Mouse (Mus musculus): ENCODE data around the gene Pax7. TPM values are rescaled to one million over a fixed set of nuclear protein-coding genes. Genes with fewer than 3 reads are reported as not detected.

Gene Pax7
- polyA plus RNA-seq, 1 experiment from 2014 or later: 0.27 TPM

DNA sequence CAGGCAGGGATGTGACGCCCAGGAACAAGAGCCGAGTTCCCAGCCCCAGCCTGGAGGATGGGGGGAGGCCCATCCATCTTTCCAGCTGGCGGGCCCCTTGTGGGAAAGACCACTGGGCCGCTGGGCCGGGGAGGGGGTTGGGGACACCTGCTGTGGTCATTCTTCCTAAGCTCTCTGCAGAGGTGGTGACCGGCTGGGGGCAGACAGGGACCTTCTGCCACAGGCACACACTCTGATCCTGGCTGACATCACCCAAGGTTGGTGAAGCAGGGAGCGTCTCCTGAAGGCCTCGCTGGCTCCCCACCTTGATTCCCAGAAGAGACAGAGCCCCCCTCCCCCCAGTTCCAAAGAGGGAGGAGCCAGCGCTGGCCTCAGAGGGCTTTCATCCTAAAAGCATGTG lies 135.6 kb downstream of the Pax7 start:
- 5% methylated on average over 9 of the region's 9 CpGs for WGBS
- no peak for ATAC-seq (ENCODE audit: low read depth)

DNA sequence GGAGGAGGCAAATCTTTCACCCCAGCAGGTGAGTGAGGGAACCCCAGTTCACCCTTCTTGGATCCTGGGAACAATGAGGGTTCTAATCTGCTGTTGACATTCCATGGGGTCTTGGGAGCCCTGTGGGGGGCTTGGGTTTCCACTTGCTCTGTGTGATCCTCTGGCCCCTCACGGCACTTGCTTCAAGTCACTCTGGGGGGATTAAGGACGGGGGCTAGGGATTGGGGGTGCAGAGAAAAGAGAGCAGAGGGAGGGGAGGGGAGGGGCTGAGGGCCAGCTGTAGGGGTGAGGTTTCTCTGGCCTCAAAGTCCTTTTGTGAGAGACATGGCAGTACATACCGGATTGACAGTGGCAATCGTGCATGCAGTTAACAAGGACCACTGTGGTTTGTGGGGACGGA lies 140.0 kb downstream of the Pax7 start:
- Histone ChIP-seq H3K27me3 (ENCODE audit: control insufficient read depth, insufficient read depth, low read length) (no peaks in the 10 kb centered on the region), H3K4me3 (ENCODE audit: low read depth, low read length) (no peak overlapping the region)
- no peak for ATAC-seq (ENCODE audit: low read depth)

More for the DNA sequence above, 135.6 kb downstream of the Pax7 start:
- peaks cover 5% of the 10 kb centered on the region; the same call in 1 of the 2 replicates for H3K4me1 ChIP-seq (ENCODE audit: control insufficient read depth, insufficient read depth, low read length)
- no peaks in the 10 kb centered on the region for H3K9me3 ChIP-seq (ENCODE audit: control insufficient read depth, low read length)
- no peaks in the 10 kb centered on the region for H3K36me3 ChIP-seq (ENCODE audit: control insufficient read depth, insufficient read depth, low read length)
- no peak overlapping the region for H3K4me3 ChIP-seq (ENCODE audit: low read depth, low read length)
- no peaks in the 10 kb centered on the region for H3K27me3 ChIP-seq (ENCODE audit: control insufficient read depth, insufficient read depth, low read length)
- H3K27ac ChIP-seq (ENCODE audit: low read depth, low read length): no peak overlapping the region
- H3K9ac ChIP-seq (replicated peaks; ENCODE audit: low read depth, low read length): no peak overlapping the region
- H3K4me2 ChIP-seq (ENCODE audit: low read depth, low read length): no peak overlapping the region

DNA sequence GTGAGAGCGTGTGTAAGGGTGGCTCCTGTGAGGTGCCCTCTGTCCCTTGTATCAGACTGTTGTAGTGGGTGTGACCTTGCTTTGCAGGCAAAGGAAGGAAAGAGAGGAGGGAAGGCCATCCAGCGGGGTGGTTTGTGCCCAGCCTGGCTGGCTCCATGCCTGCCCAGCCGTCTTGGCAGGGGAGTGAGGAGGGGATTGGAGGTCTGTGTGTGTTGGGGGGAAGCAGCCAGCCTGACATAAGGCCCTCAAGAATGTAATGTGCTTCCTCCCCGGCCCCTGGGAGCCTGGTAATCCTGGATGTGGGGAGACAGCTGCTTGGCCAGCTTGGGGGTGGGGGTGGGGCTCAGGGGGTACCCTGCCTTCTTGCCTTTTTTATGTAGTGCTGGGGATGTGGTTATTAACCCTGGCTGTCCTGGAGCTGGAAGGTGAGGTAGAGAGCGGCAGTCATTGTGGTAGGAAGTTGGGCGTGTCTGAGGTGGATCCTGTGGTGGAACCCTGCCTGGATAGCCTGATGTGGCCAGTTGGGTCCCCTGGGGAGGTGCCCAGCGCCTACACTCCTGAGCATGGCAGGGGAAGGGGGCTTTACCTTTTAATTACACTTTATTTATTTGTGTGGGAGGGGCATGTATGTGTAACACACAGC lies 143.6 kb downstream of the Pax7 start:
- Histone ChIP-seq H3K27ac (ENCODE audit: low read depth, low read length) (no peak overlapping the region), H3K9ac (replicated peaks; ENCODE audit: low read depth, low read length) (no peak overlapping the region), H3K36me3 (ENCODE audit: control insufficient read depth, insufficient read depth, low read length) (no peaks in the 10 kb centered on the region), H3K4me3 (ENCODE audit: low read depth, low read length) (no peak overlapping the region), H3K4me2 (ENCODE audit: low read depth, low read length) (no peak overlapping the region), H3K27me3 (ENCODE audit: control insufficient read depth, insufficient read depth, low read length) (no peaks in the 10 kb centered on the region), H3K4me1 (ENCODE audit: control insufficient read depth, insufficient read depth, low read length) (no peaks in the 10 kb centered on the region), H3K9me3 (ENCODE audit: control insufficient read depth, low read length) (no peaks in the 10 kb centered on the region)
- no peak for ATAC-seq (ENCODE audit: low read depth)
- WGBS: 39% methylated on average over 7 of the region's 7 CpGs

More for the DNA sequence above, 140.0 kb downstream of the Pax7 start:
- H3K4me2 ChIP-seq (ENCODE audit: low read depth, low read length): no peak overlapping the region
- H3K9ac ChIP-seq (replicated peaks; ENCODE audit: low read depth, low read length): no peak overlapping the region
- H3K9me3 ChIP-seq (ENCODE audit: control insufficient read depth, low read length): no peaks in the 10 kb centered on the region
- no peak overlapping the region for H3K27ac ChIP-seq (ENCODE audit: low read depth, low read length)
- WGBS: 54% methylated on average over 5 of the region's 5 CpGs
- H3K4me1 ChIP-seq (ENCODE audit: control insufficient read depth, insufficient read depth, low read length): peaks cover 5% of the 10 kb centered on the region; the same call in 1 of the 2 replicates
- no peaks in the 10 kb centered on the region for H3K36me3 ChIP-seq (ENCODE audit: control insufficient read depth, insufficient read depth, low read length)

DNA sequence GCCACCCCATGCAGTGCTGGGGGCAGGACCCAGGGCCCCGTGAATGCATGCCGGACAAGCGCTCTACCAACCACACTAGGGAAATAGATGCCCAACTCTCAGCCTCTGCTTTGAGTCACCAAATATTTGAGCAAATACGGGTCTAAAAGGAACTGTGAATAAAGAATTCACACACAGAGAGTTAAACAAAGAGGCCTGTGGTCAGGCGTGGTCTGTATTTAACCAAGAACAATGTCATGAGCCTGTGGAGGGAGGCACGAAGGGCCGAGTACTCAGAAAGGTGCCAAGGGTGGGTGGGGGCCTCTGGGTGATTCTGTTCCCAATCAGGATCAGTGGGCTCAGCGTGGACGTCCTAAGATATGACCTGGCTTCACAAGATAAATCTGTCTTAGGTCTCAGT lies 145.3 kb downstream of the Pax7 start:
- Histone ChIP-seq H3K9me3 (ENCODE audit: control insufficient read depth, low read length) (no peaks in the 10 kb centered on the region), H3K27ac (ENCODE audit: low read depth, low read length) (no peak overlapping the region), H3K9ac (replicated peaks; ENCODE audit: low read depth, low read length) (no peak overlapping the region), H3K36me3 (ENCODE audit: control insufficient read depth, insufficient read depth, low read length) (no peaks in the 10 kb centered on the region), H3K4me1 (ENCODE audit: control insufficient read depth, insufficient read depth, low read length) (no peaks in the 10 kb centered on the region), H3K4me3 (ENCODE audit: low read depth, low read length) (no peak overlapping the region), H3K4me2 (ENCODE audit: low read depth, low read length) (no peak overlapping the region), H3K27me3 (ENCODE audit: control insufficient read depth, insufficient read depth, low read length) (no peaks in the 10 kb centered on the region)
- WGBS: 51% methylated on average over 9 of the region's 9 CpGs
- ATAC-seq (ENCODE audit: low read depth): no peak

Other genes with a start within 250 kb of the Pax7 start
- gene Gm21969, start 230.3 kb downstream of the Pax7 start, polyA plus RNA-seq (2014; fragmentation: Nextera tagmentation; extraction: Ambion mirVana): not detected in 2 replicates
- 13.5 and 21.7 TPM in 2 replicates for gene Aldh4a1, start 210.7 kb downstream of the Pax7 start, polyA plus RNA-seq (2014; fragmentation: Nextera tagmentation; extraction: Ambion mirVana)
- gene Tas1r2, start 180.0 kb downstream of the Pax7 start, polyA plus RNA-seq (2014; fragmentation: Nextera tagmentation; extraction: Ambion mirVana): not detected in 2 replicates
- gene Klhdc7a, start 134.5 kb upstream of the Pax7 start, polyA plus RNA-seq (2014; fragmentation: Nextera tagmentation; extraction: Ambion mirVana): 0.03 and 0.23 TPM in 2 replicates